Mouse (Mus musculus): ENCODE measurements at regions not wholly inside any gene's neighbourhood (a gene's known extent, or its start where the extent isn't known, plus 50 kb on each side); places are given as distances from the start of the nearest gene placed in this dataset.
"Not testable (repeated sequence)": the region's sequence is repeated elsewhere in the genome, so short reads cannot be mapped to it uniquely, and the experiment has no call there.

DNA sequence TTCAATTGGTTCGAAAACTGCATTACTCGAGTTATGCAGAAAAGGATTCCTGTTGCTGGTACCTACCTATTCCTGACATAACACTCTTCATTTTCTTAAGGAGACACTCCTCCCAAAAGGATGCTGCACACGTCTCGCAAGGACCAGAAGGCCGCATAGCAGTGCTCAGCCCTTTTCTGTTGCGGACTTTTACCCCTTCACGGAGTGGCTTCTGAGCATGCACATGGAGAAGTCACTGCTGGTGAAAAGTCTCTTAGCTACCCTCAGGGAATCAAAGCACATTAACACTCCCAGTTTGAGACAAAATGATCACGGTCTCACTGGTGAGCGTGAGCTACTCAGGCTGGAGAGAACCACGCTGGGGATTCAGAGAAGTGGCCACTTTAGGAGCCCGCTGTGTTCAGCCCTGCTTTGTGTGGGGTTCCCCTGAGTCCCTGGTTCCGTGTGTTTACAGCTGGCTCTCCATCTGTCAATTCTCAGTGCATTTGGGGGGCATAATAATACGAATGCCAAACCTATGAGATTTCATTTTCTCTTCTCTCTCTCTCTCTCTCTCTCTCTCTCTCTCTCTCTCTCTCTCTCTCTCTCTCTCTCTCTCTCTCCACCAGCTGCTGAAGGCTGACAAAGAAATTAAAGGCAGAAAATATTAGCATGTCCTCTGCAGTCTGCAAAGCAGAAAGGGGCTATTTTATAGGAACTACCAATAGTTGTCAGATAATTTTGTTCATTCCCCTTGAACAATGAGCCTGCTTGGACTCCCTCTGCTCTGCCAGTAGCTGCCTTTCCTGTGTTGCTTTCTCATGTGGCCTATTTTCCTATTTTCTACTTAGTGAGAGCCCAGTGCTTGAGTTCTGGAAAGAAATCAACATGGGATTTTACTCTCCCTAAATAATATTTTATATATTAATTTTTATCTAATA, 160.7 kb downstream of the Basp1 start:
- no peak for DNase-seq (ENCODE audit: low spot score)

- no peak for DNase-seq (ENCODE audit: low spot score)
Observed at GRCm38 (mm10) chr15:25245631-25246030, 167.9 kb downstream of the Basp1 start.

DNA sequence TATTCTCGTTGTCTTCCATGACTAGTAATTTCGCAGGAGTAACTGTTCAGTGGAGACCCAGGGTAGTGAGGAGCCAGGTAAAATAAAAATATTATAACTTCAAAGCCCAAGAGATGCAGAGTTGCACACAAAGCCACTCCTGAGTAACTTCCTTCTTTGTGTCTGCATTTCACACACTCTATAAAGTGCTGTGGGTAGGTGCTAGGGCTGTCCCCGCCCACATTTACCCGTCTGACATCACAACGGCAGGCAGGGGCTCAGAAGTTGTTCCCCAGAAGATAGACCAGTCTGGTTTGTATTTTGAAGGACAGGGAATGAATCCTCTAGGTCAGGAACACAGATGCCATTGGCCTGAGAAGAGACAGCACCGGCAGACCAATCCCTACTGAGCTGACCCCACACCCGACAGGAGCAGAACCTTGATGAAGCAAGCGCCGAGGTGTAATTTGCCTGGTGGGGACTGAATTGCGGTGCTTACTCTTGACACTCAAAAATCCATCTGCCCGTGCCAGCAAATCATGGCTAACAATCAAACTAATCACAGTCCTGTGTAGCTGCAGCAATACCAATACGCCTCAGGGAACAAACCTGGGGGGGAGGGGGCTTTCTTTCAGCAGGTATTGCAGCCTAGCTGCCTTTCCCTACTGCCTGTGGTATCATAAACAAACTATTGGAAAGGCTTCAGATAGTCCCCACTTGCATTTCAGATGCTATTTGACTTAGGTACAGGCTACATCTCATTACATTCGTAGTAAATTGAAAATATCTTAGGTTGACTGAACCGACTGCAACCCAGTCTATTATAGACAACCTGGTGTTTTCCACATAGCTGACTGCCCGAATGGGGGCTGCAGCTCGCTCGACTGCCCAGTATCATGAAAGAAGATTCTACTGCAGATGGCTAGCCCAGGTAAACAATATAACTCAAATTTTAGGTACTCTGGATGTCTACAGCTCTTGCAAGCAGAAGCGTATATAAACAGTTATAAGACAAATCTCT, 175.6 kb downstream of the Basp1 start:
- DNase-seq (ENCODE audit: low spot score) = no peak

GRCm38 (mm10) chr15:25236191-25236723, 177.3 kb downstream of the Basp1 start:
- DNase-seq (ENCODE audit: low spot score) = no peak

- no peak for DNase-seq (ENCODE audit: low spot score)
Observed at GRCm38 (mm10) chr15:25234064-25234700, 179.4 kb downstream of the Basp1 start.

- DNase-seq (ENCODE audit: low spot score) = no peak
Observed at GRCm38 (mm10) chr15:25230213-25230612, 183.4 kb downstream of the Basp1 start.

DNA sequence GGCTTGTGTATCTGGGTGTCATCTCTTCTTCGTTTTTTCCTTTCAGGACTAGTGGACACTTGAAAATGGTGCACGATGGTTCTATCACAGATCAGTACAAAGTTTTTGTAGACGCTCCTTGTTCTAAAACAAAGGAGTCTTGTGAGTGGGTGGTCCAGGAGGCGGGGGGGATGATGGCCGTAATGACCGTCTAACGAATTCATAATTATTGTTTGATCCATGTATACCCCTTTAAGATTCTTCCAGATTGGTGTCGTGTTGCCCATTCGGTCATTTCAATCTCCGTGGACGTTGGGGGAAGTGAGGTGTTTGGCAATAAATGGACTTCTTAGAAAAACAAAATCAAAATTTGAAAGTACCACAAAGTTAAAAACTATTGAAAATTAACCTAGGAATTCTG, 183.8 kb downstream of the Basp1 start:
- no peak for DNase-seq (ENCODE audit: low spot score)

- no peak for DNase-seq (ENCODE audit: low spot score)
Observed at GRCm38 (mm10) chr15:25227496-25227895, 186.1 kb downstream of the Basp1 start.

- no peak for DNase-seq (ENCODE audit: low spot score)
Observed at GRCm38 (mm10) chr15:25225936-25226335, 187.6 kb downstream of the Basp1 start.

- no peak for DNase-seq (ENCODE audit: low spot score)
Observed at GRCm38 (mm10) chr15:25225431-25225830, 188.1 kb downstream of the Basp1 start.

DNA sequence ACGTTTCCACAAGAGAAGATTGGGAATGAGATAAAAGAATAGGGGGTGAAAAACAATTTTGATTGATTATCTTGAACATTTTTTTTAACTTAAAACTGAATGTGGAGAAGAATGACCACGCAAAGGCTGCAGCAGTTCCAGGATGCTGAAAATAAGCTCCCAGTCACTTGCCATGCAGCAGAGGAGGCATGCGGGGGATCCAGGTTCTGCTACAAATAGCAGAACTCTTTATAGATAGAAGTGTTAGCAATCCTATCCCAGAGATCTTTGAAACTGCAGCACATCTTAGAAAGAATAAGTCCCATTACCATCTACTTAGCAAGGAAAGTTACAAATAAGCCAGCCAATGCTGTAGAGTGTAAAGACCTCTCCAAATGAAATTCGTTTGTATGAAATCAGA, 191.8 kb downstream of the Basp1 start:
- DNase-seq (ENCODE audit: low spot score) = no peak

DNA sequence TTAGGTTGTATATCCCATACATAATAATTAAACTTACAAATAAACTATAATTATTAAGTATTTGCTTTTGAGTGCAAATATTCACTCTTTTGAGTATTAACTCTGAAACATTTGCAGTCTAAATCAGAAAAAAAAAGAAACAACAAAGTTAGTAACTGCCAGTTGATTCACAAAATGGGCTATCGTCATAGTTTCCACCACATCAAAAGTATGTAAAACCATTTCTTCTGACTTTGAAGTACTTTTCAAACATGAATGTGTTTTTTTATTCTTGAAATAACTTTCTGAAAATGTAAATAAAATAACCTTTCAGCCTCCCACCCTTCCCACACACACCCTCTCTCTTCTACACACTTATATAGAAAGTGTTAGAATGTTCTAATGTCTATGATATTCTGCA, 197.2 kb downstream of the Basp1 start:
- DNase-seq (ENCODE audit: low spot score) = no peak

DNA sequence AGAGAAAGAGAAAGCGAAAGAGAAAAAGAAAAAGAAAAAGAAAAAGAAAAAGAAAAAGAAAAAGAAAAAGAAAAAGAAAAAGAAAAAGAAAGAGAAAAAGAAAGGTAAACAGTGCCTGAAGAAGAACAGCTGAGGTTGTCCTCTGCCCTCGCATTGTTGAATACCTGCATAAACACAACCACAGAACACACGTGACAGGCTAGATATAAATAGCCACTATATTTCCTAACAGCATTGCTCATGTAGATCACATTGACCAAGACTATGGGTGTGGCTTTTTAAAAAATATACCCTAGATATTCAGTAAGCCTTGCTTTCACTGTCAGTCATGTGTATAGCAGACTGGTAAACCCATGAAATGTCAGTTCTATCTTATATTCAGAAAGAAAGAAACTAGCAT, 211.5 kb downstream of the Basp1 start:
- DNase-seq (ENCODE audit: low spot score) = no peak

GRCm38 (mm10) chr15:25200249-25200648, 213.3 kb downstream of the Basp1 start:
- not testable (repeated sequence) for DNase-seq (ENCODE audit: low spot score)

DNA sequence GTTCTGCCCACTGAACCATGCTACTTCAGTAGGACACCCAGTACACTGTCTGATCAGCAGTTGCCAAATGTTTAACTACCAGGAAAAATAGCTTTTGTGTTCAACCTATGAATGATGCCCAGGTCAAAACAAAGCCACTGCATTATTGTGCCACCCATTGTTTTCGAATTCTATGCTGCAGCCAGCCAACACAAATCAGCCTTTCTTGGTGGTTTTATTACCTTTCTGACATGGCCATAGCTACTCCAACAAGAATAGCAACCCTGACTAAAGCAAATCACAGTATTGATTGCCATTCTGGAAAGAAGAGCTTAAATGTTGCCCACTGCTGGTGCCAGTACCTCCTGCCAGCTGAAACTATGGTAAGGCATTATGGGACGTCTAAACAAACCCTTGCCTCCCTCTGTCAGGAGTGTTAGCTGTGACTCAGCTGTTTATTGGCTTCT, 225.7 kb downstream of the Basp1 start:
- DNase-seq (ENCODE audit: low spot score) = no peak

DNA sequence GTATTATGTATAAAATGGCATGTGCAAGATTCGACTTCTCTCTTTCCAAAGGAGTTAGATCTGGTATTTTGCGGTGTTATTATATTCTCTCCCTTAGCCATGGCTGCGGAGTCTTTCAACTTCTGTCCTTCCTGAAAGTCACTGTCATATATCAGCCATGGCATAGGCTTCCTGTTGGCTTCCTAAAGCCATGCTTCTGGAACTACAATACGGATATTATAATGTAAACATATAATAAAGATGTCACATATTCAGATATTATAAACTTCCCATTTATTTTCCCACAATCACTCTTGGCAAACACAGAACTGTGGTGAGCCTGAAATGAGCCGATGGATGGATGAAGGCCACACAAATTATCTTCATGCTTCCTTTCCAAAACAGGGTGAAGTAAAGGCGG, 240.8 kb downstream of the Basp1 start:
- no peak for DNase-seq (ENCODE audit: low spot score)

DNA sequence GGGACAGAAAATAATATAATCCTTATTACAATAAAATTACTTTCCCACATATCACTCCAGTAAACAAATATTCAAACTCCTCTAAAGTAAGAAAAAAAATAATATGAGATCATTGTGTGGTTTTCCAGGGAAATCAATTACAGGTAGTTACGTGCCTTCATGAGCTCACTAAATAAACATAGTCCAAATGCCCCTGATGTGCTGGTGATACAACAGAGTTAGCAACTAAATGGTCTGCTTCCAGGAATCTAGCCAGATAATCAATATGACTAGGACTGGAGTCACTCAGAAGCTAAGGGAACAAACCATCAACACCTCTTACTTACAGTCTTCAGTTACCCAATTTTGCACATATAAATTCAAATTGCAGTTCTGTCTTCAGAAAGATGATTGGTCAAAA, 267.2 kb downstream of the Basp1 start:
- no peak for DNase-seq (ENCODE audit: low spot score)

GRCm38 (mm10) chr15:25144228-25144627, 269.3 kb downstream of the Basp1 start:
- no peak for DNase-seq (ENCODE audit: low spot score)

- DNase-seq (ENCODE audit: low spot score) = peak; percentile 18
Observed at GRCm38 (mm10) chr15:25140389-25141181, 273.0 kb downstream of the Basp1 start.

DNA sequence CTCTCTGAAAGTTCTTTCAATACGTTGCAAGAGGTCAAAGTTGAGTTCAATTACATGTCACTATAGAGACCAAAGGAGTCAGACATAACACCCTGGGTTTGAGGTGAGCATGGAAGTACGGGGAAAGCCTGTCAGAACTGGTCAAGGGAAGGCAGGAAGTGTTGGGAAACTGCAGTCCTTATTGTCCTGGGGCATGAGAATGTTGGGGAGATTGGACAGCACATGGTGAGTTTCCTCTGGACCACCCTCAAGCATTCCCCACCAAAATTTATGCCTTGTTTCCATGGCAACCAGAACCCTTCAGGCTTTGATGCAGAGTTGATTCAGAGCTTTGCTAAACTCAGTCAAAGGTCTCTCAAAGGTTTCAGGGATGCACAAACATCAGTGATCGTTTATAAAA, 276.5 kb downstream of the Basp1 start:
- DNase-seq (ENCODE audit: low spot score) = no peak
